Mouse (Mus musculus) neural tube, embryonic 12.5 days (tissue): ENCODE data around the gene Polr2m. TPM values are rescaled to one million over a fixed set of nuclear protein-coding genes. Genes with fewer than 3 reads are reported as not detected.

Source experiments
- ATAC-seq: fragments of 200-750 bp; cut with Nextera tagmentation; 2 replicates; pipeline ENCODE4 v1.8.0; 2017; ENCODE audit warnings: low read depth, mild to moderate bottlenecking, moderate TSS enrichment, moderate library complexity; ENCODE audit not compliant: low FRiP score
- H3K27ac ChIP-seq: fragments of 300-500 bp; sonication (generic); 2 replicates; pipeline ENCODE4 v1.5.1; 2016
- H3K27me3 ChIP-seq: fragments of 300-500 bp; sonication (generic); replicated peaks from 2 replicates; pipeline ENCODE4 v1.6.1; 2016; ENCODE audit warnings: mild to moderate bottlenecking
- H3K36me3 ChIP-seq: fragments of 300-500 bp; sonication (generic); 2 replicates; pipeline ENCODE4 v1.6.1; 2016; ENCODE audit warnings: mild to moderate bottlenecking
- H3K4me1 ChIP-seq: fragments of 300-500 bp; sonication (generic); 2 replicates; pipeline ENCODE4 v1.6.1; 2016
- H3K4me2 ChIP-seq: fragments of 300-500 bp; sonication (generic); replicated peaks from 2 replicates; pipeline ENCODE4 v1.6.1; 2016; ENCODE audit warnings: mild to moderate bottlenecking
- H3K4me3 ChIP-seq: fragments of 300-500 bp; sonication (generic); 2 replicates; pipeline ENCODE4 v1.5.1; 2016
- H3K9ac ChIP-seq: fragments of 300-500 bp; sonication (generic); 2 replicates; pipeline ENCODE4 v1.6.1; 2016; ENCODE audit warnings: mild to moderate bottlenecking
- H3K9me3 ChIP-seq: fragments of 300-500 bp; sonication (generic); 2 replicates; pipeline ENCODE4 v1.6.1; 2016; ENCODE audit warnings: mild to moderate bottlenecking
- WGBS: fragments of 180-500 bp; shearing (Covaris S2); methylation state at CpG from one replicate; pipeline ENCODE4 v1.1.7; 2016; 5-methylcytosine and 5-hydroxymethylcytosine counted together
- polyA plus RNA-seq: library from polyadenylated mRNA; unstranded; fragments of >200 nt; fragmentation: Nextera tagmentation; extraction: Ambion mirVana; gene quantifications from 2 replicates; pipeline ENCODE4 v1.2.1, GENCODE M21; 2016

The Polr2m gene
- polyA plus RNA-seq = 400 and 407 TPM in 2 replicates

GRCm38 (mm10) chr9:71485475-71486094 lies at the start of gene Polr2m:
TSS of gene Polr2m (minus strand) at chr9:71485935.
- Histone ChIP-seq H3K4me3 (peak within 1 kb of the TSS; percentile 96), H3K4me2 (peak within 1 kb of the TSS; percentile 72), H3K27ac (peak within 1 kb of the TSS; percentile 70), H3K27me3 (no peaks in the 10 kb centered on the region), H3K9me3 (no peaks in the 10 kb centered on the region), H3K9ac (peak within 1 kb of the TSS; percentile 98), H3K36me3 (peaks cover 29% of the 10 kb centered on the region), H3K4me1 (peaks cover 15% of the 10 kb centered on the region)
- WGBS = under 1% methylated on average over 70 of the region's 70 CpGs
- peak; percentile 99 for ATAC-seq

GRCm38 (mm10) chr9:71535036-71535435 lies 49.3 kb upstream of the Polr2m start:
- no peak for ATAC-seq

GRCm38 (mm10) chr9:71529960-71530359 lies 44.2 kb upstream of the Polr2m start:
- ATAC-seq = no peak
- Histone ChIP-seq H3K4me1 (no peaks in the 10 kb centered on the region), H3K4me2 (no peak overlapping the region), H3K4me3 (no peak overlapping the region), H3K36me3 (no peaks in the 10 kb centered on the region), H3K9me3 (no peaks in the 10 kb centered on the region), H3K27me3 (no peaks in the 10 kb centered on the region), H3K27ac (no peak overlapping the region), H3K9ac (no peak overlapping the region)
- WGBS = 78% methylated on average over 2 of the region's 2 CpGs

More at GRCm38 (mm10) chr9:71535036-71535435, 49.3 kb upstream of the Polr2m start:
- Histone ChIP-seq H3K27me3 (no peaks in the 10 kb centered on the region), H3K4me3 (no peak overlapping the region), H3K27ac (no peak overlapping the region), H3K36me3 (no peaks in the 10 kb centered on the region), H3K9me3 (no peaks in the 10 kb centered on the region), H3K9ac (no peak overlapping the region), H3K4me1 (no peaks in the 10 kb centered on the region), H3K4me2 (no peak overlapping the region)
- 88% methylated on average over 2 of the region's 2 CpGs for WGBS

GRCm38 (mm10) chr9:71527438-71527837 lies 41.7 kb upstream of the Polr2m start:
- H3K27me3 ChIP-seq = 0 out of 2 replicates have a peak, but pooled peaks cover 4% of the 10 kb centered on the region
- H3K4me3 ChIP-seq = no peak overlapping the region
- 0 out of 2 replicates have a peak, but pooled peaks have one; percentile 56 for ATAC-seq
- 27% methylated on average over 9 of the region's 9 CpGs for WGBS
- no peak overlapping the region for H3K27ac ChIP-seq
- H3K9me3 ChIP-seq = no peaks in the 10 kb centered on the region
- H3K4me2 ChIP-seq = no peak overlapping the region
- no peaks in the 10 kb centered on the region for H3K4me1 ChIP-seq
- H3K9ac ChIP-seq = no peak overlapping the region
- no peaks in the 10 kb centered on the region for H3K36me3 ChIP-seq

- 90% methylated on average over 4 of the region's 4 CpGs for WGBS
- no peak for ATAC-seq
Measured at GRCm38 (mm10) chr9:71523901-71524300, 38.2 kb upstream of the Polr2m start.

GRCm38 (mm10) chr9:71519836-71520235 lies 34.1 kb upstream of the Polr2m start:
- no peaks in the 10 kb centered on the region for H3K4me1 ChIP-seq
- no peak overlapping the region for H3K4me2 ChIP-seq
- no peak for ATAC-seq
- no peak overlapping the region for H3K4me3 ChIP-seq
- WGBS = 78% methylated on average over 3 of the region's 3 CpGs
- H3K27ac ChIP-seq = no peak overlapping the region
- no peak overlapping the region for H3K9ac ChIP-seq
- H3K9me3 ChIP-seq = no peaks in the 10 kb centered on the region
- H3K36me3 ChIP-seq = no peaks in the 10 kb centered on the region
- H3K27me3 ChIP-seq = 0 out of 2 replicates have a peak, but pooled peaks cover 5% of the 10 kb centered on the region

More at GRCm38 (mm10) chr9:71523901-71524300, 38.2 kb upstream of the Polr2m start:
- Histone ChIP-seq H3K27ac (no peak overlapping the region), H3K4me2 (no peak overlapping the region), H3K27me3 (0 out of 2 replicates have a peak, but pooled peaks cover 5% of the 10 kb centered on the region), H3K9me3 (no peaks in the 10 kb centered on the region), H3K4me3 (no peak overlapping the region), H3K36me3 (no peaks in the 10 kb centered on the region), H3K9ac (no peak overlapping the region), H3K4me1 (no peaks in the 10 kb centered on the region)

- H3K36me3 ChIP-seq = no peaks in the 10 kb centered on the region
- no peak for ATAC-seq
- H3K9me3 ChIP-seq = no peaks in the 10 kb centered on the region
- no peak overlapping the region for H3K4me3 ChIP-seq
- H3K27ac ChIP-seq = no peak overlapping the region
- no peaks in the 10 kb centered on the region for H3K4me1 ChIP-seq
- 92% methylated on average over 4 of the region's 4 CpGs for whole genome bisulfite sequencing
- no peak overlapping the region for H3K9ac ChIP-seq
- H3K4me2 ChIP-seq = no peak overlapping the region
- 0 out of 2 replicates have a peak, but pooled peaks cover 2% of the 10 kb centered on the region for H3K27me3 ChIP-seq
Measured at GRCm38 (mm10) chr9:71517487-71517886, 31.8 kb upstream of the Polr2m start.

GRCm38 (mm10) chr9:71515862-71516261 lies 30.1 kb upstream of the Polr2m start:
- no peak for ATAC-seq
- no peaks in the 10 kb centered on the region for H3K4me1 ChIP-seq
- no peaks in the 10 kb centered on the region for H3K27me3 ChIP-seq
- H3K4me3 ChIP-seq = no peak overlapping the region
- 89% methylated on average over 4 of the region's 4 CpGs for WGBS
- H3K36me3 ChIP-seq = no peaks in the 10 kb centered on the region
- no peaks in the 10 kb centered on the region for H3K9me3 ChIP-seq
- H3K9ac ChIP-seq = no peak overlapping the region
- no peak overlapping the region for H3K4me2 ChIP-seq
- no peak overlapping the region for H3K27ac ChIP-seq

GRCm38 (mm10) chr9:71513566-71513965 lies 27.8 kb upstream of the Polr2m start:
- no peaks in the 10 kb centered on the region for H3K9me3 ChIP-seq
- no peak overlapping the region for H3K9ac ChIP-seq
- no peak for ATAC-seq
- 63% methylated on average over 4 of the region's 4 CpGs for WGBS
- no peak overlapping the region for H3K27ac ChIP-seq
- H3K4me1 ChIP-seq = no peaks in the 10 kb centered on the region
- no peaks in the 10 kb centered on the region for H3K36me3 ChIP-seq
- H3K27me3 ChIP-seq = no peaks in the 10 kb centered on the region
- no peak overlapping the region for H3K4me3 ChIP-seq
- H3K4me2 ChIP-seq = no peak overlapping the region

- Histone ChIP-seq H3K9me3 (no peaks in the 10 kb centered on the region), H3K4me1 (no peaks in the 10 kb centered on the region), H3K27me3 (no peaks in the 10 kb centered on the region), H3K9ac (no peak overlapping the region), H3K36me3 (no peaks in the 10 kb centered on the region), H3K4me3 (no peak overlapping the region), H3K27ac (no peak overlapping the region), H3K4me2 (no peak overlapping the region)
- ATAC-seq = no peak
- 67% methylated on average over 10 of the region's 10 CpGs for WGBS
Measured at GRCm38 (mm10) chr9:71512899-71513298, 27.2 kb upstream of the Polr2m start.

GRCm38 (mm10) chr9:71498391-71499182 lies 12.9 kb upstream of the Polr2m start:
- Histone ChIP-seq H3K9me3 (no peaks in the 10 kb centered on the region), H3K4me2 (no peak overlapping the region), H3K9ac (no peak overlapping the region), H3K36me3 (no peaks in the 10 kb centered on the region), H3K27ac (no peak overlapping the region), H3K27me3 (no peaks in the 10 kb centered on the region), H3K4me1 (no peaks in the 10 kb centered on the region; the same call in 1 of the 2 replicates), H3K4me3 (no peak overlapping the region)
- WGBS = 61% methylated on average over 10 of the region's 10 CpGs
- no peak for ATAC-seq

- H3K36me3 ChIP-seq = no peaks in the 10 kb centered on the region
- no peak overlapping the region for H3K4me3 ChIP-seq
- no peaks in the 10 kb centered on the region for H3K9me3 ChIP-seq
- no peak overlapping the region for H3K9ac ChIP-seq
- no peaks in the 10 kb centered on the region; the same call in 1 of the 2 replicates for H3K4me1 ChIP-seq
- no peak overlapping the region for H3K27ac ChIP-seq
- no peak overlapping the region for H3K4me2 ChIP-seq
- 7% methylated on average over 2 of the region's 2 CpGs for WGBS
- no peaks in the 10 kb centered on the region for H3K27me3 ChIP-seq
- ATAC-seq = no peak
Measured at GRCm38 (mm10) chr9:71496637-71497036, 10.9 kb upstream of the Polr2m start.
